Mouse (Mus musculus): Measurements from ENCODE around the gene Sdccag8. TPM values are rescaled to one million over a fixed set of nuclear protein-coding genes. Genes with fewer than 3 reads are reported as not detected.
"Not testable (repeated sequence)": the region's sequence is repeated elsewhere in the genome, so short reads cannot be mapped to it uniquely, and the experiment has no call there.

Sdccag8 gene
- polyA plus RNA-seq, 1 experiment from 2014 or later, result 19.1 TPM

- H3K4me1 ChIP-seq, result no peaks in the 10 kb centered on the region; the same call in 1 of the 2 replicates
- peaks cover 4% of the 10 kb centered on the region; the same call in 1 of the 2 replicates for H3K36me3 ChIP-seq
- WGBS, result 77% methylated on average over 2 of the region's 2 CpGs
- H3K4me3 ChIP-seq, result no peak overlapping the region
- no peak overlapping the region for H3K9ac ChIP-seq
- H3K9me3 ChIP-seq, result no peaks in the 10 kb centered on the region
- H3K4me2 ChIP-seq, result no peak overlapping the region
- H3K27me3 ChIP-seq, result peaks cover 9% of the 10 kb centered on the region
- ATAC-seq (ENCODE audit: insufficient number of reproducible peaks, insufficient read depth, low FRiP score, low TSS enrichment, low read depth), result no peak
- no peak overlapping the region for H3K27ac ChIP-seq
Measured at GRCm38 (mm10) chr1:176832071-176832470, 17.6 kb downstream of the Sdccag8 start.

GRCm38 (mm10) chr1:176832607-176833006, 18.1 kb downstream of the Sdccag8 start:
- H3K4me2 ChIP-seq, result no peak overlapping the region
- H3K9ac ChIP-seq, result no peak overlapping the region
- H3K36me3 ChIP-seq, result peaks cover 4% of the 10 kb centered on the region; the same call in 1 of the 2 replicates
- no peaks in the 10 kb centered on the region for H3K9me3 ChIP-seq
- H3K27ac ChIP-seq, result no peak overlapping the region
- no peaks in the 10 kb centered on the region; the same call in 1 of the 2 replicates for H3K4me1 ChIP-seq
- no peak overlapping the region for H3K4me3 ChIP-seq
- no peak for ATAC-seq (ENCODE audit: insufficient number of reproducible peaks, insufficient read depth, low FRiP score, low TSS enrichment, low read depth)
- WGBS, result 77% methylated on average over 8 of the region's 8 CpGs
- peaks cover 9% of the 10 kb centered on the region for H3K27me3 ChIP-seq

- no peaks in the 10 kb centered on the region for H3K9me3 ChIP-seq
- H3K4me3 ChIP-seq, result no peak overlapping the region
- no peak overlapping the region for H3K4me2 ChIP-seq
- peaks cover 9% of the 10 kb centered on the region for H3K27me3 ChIP-seq
- no peak overlapping the region for H3K27ac ChIP-seq
- peaks cover 4% of the 10 kb centered on the region; the same call in 1 of the 2 replicates for H3K36me3 ChIP-seq
- H3K9ac ChIP-seq, result no peak overlapping the region
- no peaks in the 10 kb centered on the region; the same call in 1 of the 2 replicates for H3K4me1 ChIP-seq
- ATAC-seq (ENCODE audit: insufficient number of reproducible peaks, insufficient read depth, low FRiP score, low TSS enrichment, low read depth), result no peak
Measured at GRCm38 (mm10) chr1:176833257-176833656, 18.8 kb downstream of the Sdccag8 start.

GRCm38 (mm10) chr1:176833948-176834347, 19.5 kb downstream of the Sdccag8 start:
- Histone ChIP-seq H3K4me3 (no peak overlapping the region), H3K9ac (no peak overlapping the region), H3K36me3 (peaks cover 4% of the 10 kb centered on the region; the same call in 1 of the 2 replicates), H3K4me1 (no peaks in the 10 kb centered on the region; the same call in 1 of the 2 replicates), H3K4me2 (no peak overlapping the region), H3K9me3 (no peaks in the 10 kb centered on the region), H3K27ac (no peak overlapping the region), H3K27me3 (peaks cover 9% of the 10 kb centered on the region)
- WGBS, result 64% methylated on average over 3 of the region's 3 CpGs
- ATAC-seq (ENCODE audit: insufficient number of reproducible peaks, insufficient read depth, low FRiP score, low TSS enrichment, low read depth), result no peak

- Histone ChIP-seq H3K9me3 (no peaks in the 10 kb centered on the region), H3K4me2 (peak overlapping the region; percentile 73), H3K9ac (no peak overlapping the region), H3K4me1 (no peaks in the 10 kb centered on the region; the same call in 1 of the 2 replicates), H3K27ac (no peak overlapping the region), H3K27me3 (peaks cover 9% of the 10 kb centered on the region), H3K4me3 (no peak overlapping the region; the same call in 1 of the 2 replicates), H3K36me3 (peaks cover 4% of the 10 kb centered on the region; the same call in 1 of the 2 replicates)
- 43% methylated on average over 6 of the region's 6 CpGs for WGBS
- ATAC-seq (ENCODE audit: insufficient number of reproducible peaks, insufficient read depth, low FRiP score, low TSS enrichment, low read depth), result no peak
Measured at GRCm38 (mm10) chr1:176834880-176835279, 20.4 kb downstream of the Sdccag8 start.

- H3K9ac ChIP-seq, result peak overlapping the region; percentile 64
- peaks cover 5% of the 10 kb centered on the region; the same call in 1 of the 2 replicates for H3K36me3 ChIP-seq
- no peaks in the 10 kb centered on the region; the same call in 1 of the 2 replicates for H3K4me1 ChIP-seq
- no peaks in the 10 kb centered on the region for H3K9me3 ChIP-seq
- peak overlapping the region; percentile 73 for H3K4me2 ChIP-seq
- H3K27ac ChIP-seq, result no peak overlapping the region
- ATAC-seq (ENCODE audit: insufficient number of reproducible peaks, insufficient read depth, low FRiP score, low TSS enrichment, low read depth), result no peak
- peaks cover 9% of the 10 kb centered on the region for H3K27me3 ChIP-seq
- peak overlapping the region; percentile 42 for H3K4me3 ChIP-seq
- WGBS, result 1% methylated on average over 41 of the region's 41 CpGs
Measured at GRCm38 (mm10) chr1:176835501-176836294, 21.2 kb downstream of the Sdccag8 start.

GRCm38 (mm10) chr1:176836562-176836961, 22.1 kb downstream of the Sdccag8 start:
- WGBS, result 75% methylated on average over 7 of the region's 7 CpGs
- not testable (repeated sequence) for H3K4me3 ChIP-seq; H3K9ac ChIP-seq; H3K4me1 ChIP-seq; H3K36me3 ChIP-seq; H3K4me2 ChIP-seq; ATAC-seq (ENCODE audit: insufficient number of reproducible peaks, insufficient read depth, low FRiP score, low TSS enrichment, low read depth); H3K27ac ChIP-seq; H3K9me3 ChIP-seq; H3K27me3 ChIP-seq

GRCm38 (mm10) chr1:176845082-176845977, 30.9 kb downstream of the Sdccag8 start:
- 75% methylated on average over 17 of the region's 17 CpGs for WGBS
- ATAC-seq (ENCODE audit: insufficient number of reproducible peaks, insufficient read depth, low FRiP score, low TSS enrichment, low read depth), result no peak

GRCm38 (mm10) chr1:176847118-176847859, 32.8 kb downstream of the Sdccag8 start:
- 81% methylated on average over 10 of the region's 10 CpGs for WGBS
- Histone ChIP-seq H3K27me3 (no peaks in the 10 kb centered on the region), H3K4me2 (no peak overlapping the region), H3K9me3 (peaks cover 2% of the 10 kb centered on the region), H3K36me3 (peaks cover 12% of the 10 kb centered on the region), H3K4me1 (peaks cover 6% of the 10 kb centered on the region), H3K27ac (no peak overlapping the region), H3K4me3 (no peak overlapping the region), H3K9ac (no peak overlapping the region)
- no peak for ATAC-seq (ENCODE audit: insufficient number of reproducible peaks, insufficient read depth, low FRiP score, low TSS enrichment, low read depth)

More at GRCm38 (mm10) chr1:176845082-176845977, 30.9 kb downstream of the Sdccag8 start:
- no peaks in the 10 kb centered on the region for H3K9me3 ChIP-seq
- H3K27ac ChIP-seq, result no peak overlapping the region
- no peak overlapping the region for H3K4me2 ChIP-seq
- H3K4me1 ChIP-seq, result peaks cover 6% of the 10 kb centered on the region
- no peak overlapping the region for H3K9ac ChIP-seq
- H3K4me3 ChIP-seq, result no peak overlapping the region
- no peaks in the 10 kb centered on the region for H3K27me3 ChIP-seq
- H3K36me3 ChIP-seq, result peaks cover 16% of the 10 kb centered on the region; the same call in 1 of the 2 replicates

- H3K4me3 ChIP-seq, result no peak overlapping the region
- H3K27ac ChIP-seq, result no peak overlapping the region
- H3K27me3 ChIP-seq, result no peaks in the 10 kb centered on the region
- H3K9me3 ChIP-seq, result peaks cover 8% of the 10 kb centered on the region
- no peak for ATAC-seq (ENCODE audit: insufficient number of reproducible peaks, insufficient read depth, low FRiP score, low TSS enrichment, low read depth)
- no peak overlapping the region for H3K4me2 ChIP-seq
- 65% methylated on average over 11 of the region's 11 CpGs for WGBS
- H3K36me3 ChIP-seq, result peaks cover 23% of the 10 kb centered on the region
- peaks cover 6% of the 10 kb centered on the region for H3K4me1 ChIP-seq
- H3K9ac ChIP-seq, result no peak overlapping the region
Measured at GRCm38 (mm10) chr1:176848613-176849290, 34.3 kb downstream of the Sdccag8 start.
